Mouse (Mus musculus): ENCODE data around the gene Ppp4r2.

- TF ChIP-seq CTCF (IDR thresholded peaks at IDR 0.05; ENCODE audit: insufficient read depth, low read length) (no peak), POLR2A (IDR thresholded peaks at IDR 0.05; ENCODE audit: borderline replicate concordance, extremely low read depth, low read depth, low read length) (no peak)
Measured at GRCm38 (mm10) chr6:100895183-100895582, 61.8 kb downstream of the Ppp4r2 start.

Data from lung, adult 2 months (tissue).